Mouse (Mus musculus) CH12.LX (cell line): ENCODE measurements at regions not wholly inside any gene's neighbourhood (a gene's known extent, or its start where the extent isn't known, plus 50 kb on each side); places are given as distances from the start of the nearest gene placed in this dataset.

Experiments
- BHLHE40 ChIP-seq: IDR thresholded peaks from 2 replicates; pipeline ENCODE4 v1.6.1; 2011; ENCODE audit warnings: mild to moderate bottlenecking, low read depth, low read length, improper control_type of control experiment
- CHD2 ChIP-seq: IDR thresholded peaks from 2 replicates; pipeline ENCODE4 v1.6.1; 2011; ENCODE audit warnings: low read length, improper control_type of control experiment
- CTCF ChIP-seq, 2 experiments: IDR thresholded peaks in 1 of 2; conservative IDR thresholded peaks in 1 of 2; 2 replicates each; pipeline ENCODE4 v1.5.1; 2011 to 2012; ENCODE audit warnings: low read depth in 2 of 2, low read length in 2 of 2, improper control_type of control experiment in 1 of 2, inconsistent platforms in 1 of 2, mild to moderate bottlenecking in 1 of 2, moderate library complexity in 1 of 2
- IRF4 ChIP-seq: IDR thresholded peaks from 2 replicates; pipeline ENCODE4 v1.6.1; 2014; ENCODE audit warnings: low read depth, mild to moderate bottlenecking, inconsistent platforms, low read length, improper control_type of control experiment
- JUND ChIP-seq: conservative IDR thresholded peaks from 2 replicates; pipeline ENCODE4 v1.6.1; 2011; ENCODE audit warnings: low read depth, low read length, improper control_type of control experiment
- KAT2A ChIP-seq: IDR thresholded peaks from 2 replicates; pipeline ENCODE4 v1.6.1; 2012; ENCODE audit warnings: low read length, improper control_type of control experiment, inconsistent platforms; ENCODE audit not compliant: insufficient replicate concordance
- MAFK ChIP-seq: IDR thresholded peaks from 2 replicates; pipeline ENCODE4 v1.6.1; 2011; ENCODE audit warnings: low read length, improper control_type of control experiment; ENCODE audit not compliant: insufficient replicate concordance
- MAX ChIP-seq: IDR thresholded peaks from 2 replicates; pipeline ENCODE4 v1.6.1; 2011; ENCODE audit warnings: low read length, improper control_type of control experiment
- MXI1 ChIP-seq: IDR thresholded peaks from 2 replicates; pipeline ENCODE4 v1.6.1; 2011; ENCODE audit warnings: mild to moderate bottlenecking, low read depth, low read length, improper control_type of control experiment
- NELFE ChIP-seq: IDR thresholded peaks from 2 replicates; pipeline ENCODE4 v1.6.1; 2011; ENCODE audit warnings: low read depth, low read length, improper control_type of control experiment
- PAX5 ChIP-seq: IDR thresholded peaks from 2 replicates; pipeline ENCODE4 v1.6.1; 2012; ENCODE audit warnings: low read length, inconsistent platforms, mixed read lengths
- POLR2A ChIP-seq: IDR thresholded peaks from 2 replicates; pipeline ENCODE4 v1.6.1; 2011; ENCODE audit warnings: low read depth, mild to moderate bottlenecking, improper control_type of control experiment, low read length
- TCF12 ChIP-seq: IDR thresholded peaks from 2 replicates; pipeline ENCODE4 v1.6.1; 2014; ENCODE audit warnings: low read depth, mild to moderate bottlenecking, inconsistent platforms, low read length, improper control_type of control experiment
- USF1 ChIP-seq: IDR thresholded peaks from 2 replicates; pipeline ENCODE4 v1.6.1; 2014; ENCODE audit warnings: low read depth, mild to moderate bottlenecking, inconsistent platforms, low read length, improper control_type of control experiment

DNA sequence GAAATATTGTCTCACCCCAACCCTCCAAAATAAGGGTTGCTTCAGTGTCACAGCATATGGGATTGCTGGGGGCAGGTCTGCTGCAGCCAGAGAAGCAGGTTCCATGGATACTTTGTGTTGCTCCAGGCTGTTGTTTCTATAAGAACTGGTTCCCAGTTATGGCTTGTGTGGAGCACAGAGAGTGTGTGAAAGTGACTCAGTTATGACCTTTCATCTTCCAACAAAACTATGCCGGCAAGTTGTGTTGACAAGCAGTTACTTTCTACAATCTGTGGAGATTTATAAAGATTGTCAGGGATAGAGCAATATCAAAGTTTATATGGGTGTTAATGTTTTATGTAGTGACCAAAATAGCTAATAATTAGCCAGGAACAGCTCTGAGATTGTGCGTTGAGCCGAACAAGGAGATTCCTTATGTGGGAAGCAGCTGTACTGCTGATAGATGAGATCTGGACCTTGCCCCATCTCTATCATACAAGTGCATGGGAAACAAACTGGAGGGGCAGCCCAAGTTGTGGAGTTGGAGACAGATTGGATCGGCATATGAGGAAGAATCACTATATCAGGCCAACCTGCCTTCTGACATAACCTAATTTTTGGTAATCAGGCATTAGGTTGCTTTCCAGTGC lies 305.1 kb downstream of the Zfp619 start:
- no peak for TF ChIP-seq JUND
- TF ChIP-seq CTCF (conservative IDR thresholded peaks at IDR 0.05 in 1 of 2, IDR thresholded peaks at IDR 0.05 in 1 of 2; ENCODE audit: low read depth in 2 of 2, low read length in 2 of 2) = no peak
- no peak for TF ChIP-seq POLR2A
- no peak for TF ChIP-seq CHD2
- no peak for TF ChIP-seq MAX
- no peak for TF ChIP-seq BHLHE40
- no peak for TF ChIP-seq TCF12
- TF ChIP-seq NELFE = no peak
- no peak for TF ChIP-seq MXI1
- no peak for TF ChIP-seq USF1
- no peak for TF ChIP-seq KAT2A
- TF ChIP-seq MAFK = no peak
- no peak for TF ChIP-seq PAX5
- no peak for TF ChIP-seq IRF4
